ENCODE assay signal across 28 mouse cellular contexts in genomic region chr1:91002641-91003040, GRCm38 (mm10). TPM values are rescaled to one million over a fixed set of nuclear protein-coding genes. Genes with fewer than 3 reads are reported as not detected.
"Had no signal": no experiment of that assay in that cellular context is flagged by ENCODE, and none has a peak within 500 bp of the region (broad histone marks: within the 10 kb centered on the region; RNA-seq: fewer than 3 reads in every experiment).

No protein-coding gene starts in this region.

- H3K9me3 ChIP-seq: limb, embryonic 10.5 days; limb, embryonic 13.5 days; liver, embryonic 12.5 days; liver, embryonic 15.5 days; lung, embryonic 15.5 days; megakaryocyte, embryonic 14.5 days; midbrain, embryonic 10.5 days; midbrain, embryonic 13.5 days had no signal

- H3K9ac ChIP-seq: limb, embryonic 13.5 days; liver, embryonic 12.5 days; liver, embryonic 15.5 days; lung, embryonic 15.5 days; midbrain, embryonic 13.5 days had no signal

- H3K4me3 ChIP-seq: layer of hippocampus, adult 2 months; limb, embryonic 10.5 days; limb, embryonic 13.5 days; liver, embryonic 12.5 days; liver, embryonic 15.5 days; lung, embryonic 15.5 days; megakaryocyte, embryonic 14.5 days; midbrain, embryonic 10.5 days; midbrain, embryonic 13.5 days had no signal

- H3K27me3 ChIP-seq: limb, embryonic 13.5 days; lung, embryonic 15.5 days; midbrain, embryonic 13.5 days had no signal

- DNase-seq: layer of hippocampus, adult 9-11 months; lung, adult 18-20 months; lung, postnatal 10 days; lung, postnatal 36 days; thymus, adult 2 months; thymus, postnatal 14 days; thymus, postnatal 4 days had no signal

- H3K36me3 ChIP-seq: limb, embryonic 10.5 days; limb, embryonic 13.5 days; liver, embryonic 12.5 days; liver, embryonic 15.5 days; lung, embryonic 15.5 days; midbrain, embryonic 10.5 days; midbrain, embryonic 13.5 days had no signal

- H3K27ac ChIP-seq: kidney, postnatal 0 days; layer of hippocampus, adult 2 months; limb, embryonic 10.5 days; limb, embryonic 13.5 days; liver, embryonic 12.5 days; liver, embryonic 15.5 days; lung, embryonic 15.5 days; midbrain, embryonic 10.5 days; midbrain, embryonic 13.5 days; stomach, postnatal 0 days had no signal

- H3K4me2 ChIP-seq: limb, embryonic 13.5 days; liver, embryonic 12.5 days; liver, embryonic 15.5 days; lung, embryonic 15.5 days; midbrain, embryonic 13.5 days had no signal

- ATAC-seq: liver, embryonic 12.5 days; midbrain, embryonic 13.5 days; midbrain, embryonic 16.5 days had no signal

RNA-seq across cellular contexts. Expression of gene Rab17, which starts 33.2 kb away (rescaled TPM):
- total RNA-seq: layer of hippocampus, adult 2 months; layer of hippocampus, postnatal 25 days; left cerebral cortex, adult 18-20 months; monocyte, adult 5-6 weeks had no signal
- polyA plus RNA-seq: midbrain, embryonic 10.5 days; midbrain, embryonic 13.5 days had no signal

RNA-seq across cellular contexts. Expression of gene Prlh, which starts 49.7 kb away (rescaled TPM):
- total RNA-seq: layer of hippocampus, adult 2 months; layer of hippocampus, postnatal 25 days; left cerebral cortex, adult 18-20 months; left cerebral cortex, postnatal 25 days; monocyte, adult 5-6 weeks had no signal
- polyA plus RNA-seq: kidney, postnatal 0 days; large intestine, adult 2 months; limb, embryonic 10.5 days; limb, embryonic 13.5 days; liver, embryonic 12.5 days; liver, embryonic 15.5 days; lung, embryonic 15.5 days; midbrain, embryonic 10.5 days; midbrain, embryonic 13.5 days; midbrain, embryonic 16.5 days; neural tube, embryonic 11.5 days; neural tube, embryonic 14.5 days; small intestine, adult 2 months; stomach, embryonic 14.5 days; stomach, postnatal 0 days; thymus, adult 2 months had no signal
